Mouse (Mus musculus): ENCODE results near the gene Magi1. TPM values are rescaled to one million over a fixed set of nuclear protein-coding genes. Genes with fewer than 3 reads are reported as not detected.
A peak's percentile ranks its signal among the peaks of the same experiment; 100 is the strongest.

Magi1 gene
- polyA plus RNA-seq, 1 experiment from 2014 or later = 10.1 TPM

DNA sequence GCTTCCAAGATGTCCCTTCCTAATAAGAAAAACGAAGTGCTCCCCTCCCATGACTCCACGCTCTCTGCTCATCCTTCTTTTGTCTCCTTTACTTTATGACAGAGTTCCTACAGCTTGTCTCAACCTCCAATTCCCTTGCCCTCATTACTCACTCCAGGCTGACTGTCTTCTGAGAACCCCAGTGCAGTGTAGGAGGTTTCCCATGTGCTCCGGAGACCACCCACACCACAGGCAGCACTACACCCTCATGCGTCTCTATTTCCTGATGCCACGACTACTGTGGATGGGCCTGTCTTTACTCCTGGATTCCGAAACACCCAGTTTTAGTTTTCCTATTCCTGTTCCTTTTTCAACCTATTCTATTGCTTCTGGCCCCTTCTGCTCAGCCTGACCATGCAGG is 549.9 kb downstream of the Magi1 start:
- no peak for ATAC-seq
- H3K4me3 ChIP-seq (replicated peaks) = no peak overlapping the region
- no peaks in the 10 kb centered on the region for H3K27me3 ChIP-seq (replicated peaks)
- no peaks in the 10 kb centered on the region for H3K36me3 ChIP-seq
- H3K4me1 ChIP-seq (replicated peaks) = no peaks in the 10 kb centered on the region
- H3K9me3 ChIP-seq = no peaks in the 10 kb centered on the region
- WGBS = 71% methylated on average over 6 of the region's 6 CpGs
- H3K9ac ChIP-seq = no peak overlapping the region
- H3K27ac ChIP-seq = no peak overlapping the region
- no peak overlapping the region for H3K4me2 ChIP-seq (replicated peaks)

DNA sequence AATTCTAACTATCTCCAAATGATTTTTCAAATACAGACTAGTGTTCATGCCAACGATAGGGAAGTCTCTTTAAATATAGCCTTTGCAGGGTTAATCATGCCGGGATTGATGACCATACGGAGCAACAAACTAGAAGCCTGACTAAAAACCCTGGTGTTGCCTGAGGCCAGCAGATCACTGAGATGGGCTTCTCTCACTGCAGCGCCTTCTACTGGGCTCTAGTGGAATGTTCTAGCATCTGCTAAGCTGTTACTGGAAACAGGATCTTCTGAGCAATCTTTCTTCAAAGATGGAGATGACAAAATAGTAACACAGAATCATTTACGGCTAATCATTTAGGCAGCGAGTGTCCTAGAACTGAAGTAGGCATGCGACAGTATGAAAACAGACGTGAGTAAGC is 554.0 kb downstream of the Magi1 start:
- H3K4me2 ChIP-seq (replicated peaks) = no peak overlapping the region
- peaks cover 2% of the 10 kb centered on the region; the same call in 1 of the 2 replicates for H3K4me1 ChIP-seq (replicated peaks)
- no peak overlapping the region for H3K4me3 ChIP-seq (replicated peaks)
- H3K27ac ChIP-seq = no peak overlapping the region
- ATAC-seq = no peak
- H3K9me3 ChIP-seq = no peaks in the 10 kb centered on the region
- H3K36me3 ChIP-seq = no peaks in the 10 kb centered on the region
- H3K27me3 ChIP-seq (replicated peaks) = no peaks in the 10 kb centered on the region
- no peak overlapping the region for H3K9ac ChIP-seq
- WGBS = 72% methylated on average over 8 of the region's 8 CpGs

DNA sequence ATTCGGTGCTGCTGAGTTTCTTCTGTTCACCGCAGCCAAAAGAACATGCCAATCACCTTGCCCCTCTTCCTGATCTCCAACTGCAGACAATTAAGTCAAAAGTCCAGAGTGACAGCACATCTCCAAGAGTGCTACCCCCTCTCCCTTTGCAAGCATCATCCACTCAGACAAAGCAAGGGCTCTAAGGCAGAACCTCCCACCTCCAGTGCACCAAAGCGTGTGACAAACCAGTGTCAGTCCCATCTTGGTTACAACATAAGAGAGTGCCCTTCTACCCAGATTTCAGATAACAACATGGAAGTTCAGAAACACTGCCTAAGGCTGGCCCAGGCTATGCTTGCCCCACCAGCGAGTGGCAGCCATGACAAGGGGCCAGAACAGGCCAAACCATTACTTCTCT is 554.9 kb downstream of the Magi1 start:
- no peaks in the 10 kb centered on the region for H3K36me3 ChIP-seq
- 86% methylated on average over 4 of the region's 4 CpGs for WGBS
- no peak overlapping the region for H3K9ac ChIP-seq
- peaks cover 2% of the 10 kb centered on the region; the same call in 1 of the 2 replicates for H3K4me1 ChIP-seq (replicated peaks)
- no peaks in the 10 kb centered on the region for H3K9me3 ChIP-seq
- no peak overlapping the region for H3K4me3 ChIP-seq (replicated peaks)
- no peak for ATAC-seq
- H3K27ac ChIP-seq = no peak overlapping the region
- no peak overlapping the region for H3K4me2 ChIP-seq (replicated peaks)
- no peaks in the 10 kb centered on the region for H3K27me3 ChIP-seq (replicated peaks)

DNA sequence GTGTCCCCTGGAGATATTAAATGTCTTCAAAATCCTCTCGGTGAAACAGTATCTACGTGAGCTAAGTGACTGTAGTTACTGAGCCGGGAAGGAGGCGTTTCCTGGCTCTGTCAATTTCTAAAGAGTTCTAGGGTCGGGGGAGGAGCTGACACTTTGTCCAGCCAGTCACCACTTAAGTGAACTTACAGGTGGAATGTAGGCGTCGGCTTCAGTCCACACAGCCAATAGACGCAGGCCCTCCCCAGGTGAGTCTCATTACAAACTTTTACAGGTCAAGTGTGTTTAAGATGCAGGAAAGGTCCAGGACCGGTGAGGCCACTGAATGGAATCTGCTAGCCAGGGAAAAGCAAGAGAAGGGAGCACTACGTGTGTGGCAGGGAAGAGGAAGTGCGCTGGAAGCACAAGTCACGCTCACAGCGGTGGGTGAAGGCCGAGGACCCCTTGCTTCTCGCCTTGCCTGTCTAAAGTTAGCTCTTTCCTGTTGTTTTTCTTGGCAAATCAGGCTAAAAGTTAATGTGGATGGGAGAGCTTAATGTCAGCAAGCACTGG is 556.0 kb downstream of the Magi1 start:
- Histone ChIP-seq H3K27me3 (replicated peaks) (no peaks in the 10 kb centered on the region), H3K4me3 (replicated peaks) (no peak overlapping the region), H3K9ac (no peak overlapping the region), H3K27ac (no peak overlapping the region), H3K4me1 (replicated peaks) (peaks cover 2% of the 10 kb centered on the region; the same call in 1 of the 2 replicates), H3K4me2 (replicated peaks) (peak overlapping the region; percentile 17), H3K36me3 (no peaks in the 10 kb centered on the region), H3K9me3 (no peaks in the 10 kb centered on the region)
- WGBS = 43% methylated on average over 15 of the region's 15 CpGs
- ATAC-seq = peak; percentile 61; the same call in 1 of the 2 replicates

DNA sequence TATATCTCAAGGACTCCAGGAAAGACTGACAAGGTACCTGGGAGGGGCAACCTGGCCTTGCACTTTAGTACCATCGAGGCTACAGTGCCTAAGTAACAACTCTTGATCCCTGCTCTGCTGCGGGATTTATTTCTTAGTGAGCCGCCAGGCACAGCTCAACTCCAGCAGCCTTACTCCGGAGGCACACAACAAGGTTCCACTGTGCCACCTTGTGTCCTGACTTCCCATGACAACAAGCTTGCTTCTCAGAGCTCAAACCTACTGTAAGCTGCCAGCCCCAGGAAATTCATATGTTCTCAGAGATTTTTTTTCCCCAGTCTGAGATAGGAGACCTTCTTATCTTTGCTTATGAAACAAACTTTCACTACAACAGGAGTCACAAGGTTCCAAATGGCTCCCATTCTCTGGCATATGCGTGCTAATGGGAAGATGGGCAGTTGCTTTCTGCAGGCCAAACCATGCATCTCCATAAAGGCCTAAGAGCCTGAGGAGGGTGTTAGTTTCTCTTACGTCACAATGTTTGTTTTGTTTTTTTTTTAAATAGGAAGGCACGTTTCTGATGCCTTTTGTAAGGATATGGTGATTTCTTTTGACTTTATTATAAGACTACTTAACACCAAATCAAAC is 556.8 kb downstream of the Magi1 start:
- no peak overlapping the region for H3K4me2 ChIP-seq (replicated peaks)
- 55% methylated on average over 7 of the region's 7 CpGs for WGBS
- H3K27ac ChIP-seq = no peak overlapping the region
- no peak overlapping the region for H3K4me3 ChIP-seq (replicated peaks)
- peaks cover 2% of the 10 kb centered on the region; the same call in 1 of the 2 replicates for H3K4me1 ChIP-seq (replicated peaks)
- no peaks in the 10 kb centered on the region for H3K36me3 ChIP-seq
- H3K27me3 ChIP-seq (replicated peaks) = no peaks in the 10 kb centered on the region
- no peak for ATAC-seq
- no peak overlapping the region for H3K9ac ChIP-seq
- no peaks in the 10 kb centered on the region for H3K9me3 ChIP-seq

DNA sequence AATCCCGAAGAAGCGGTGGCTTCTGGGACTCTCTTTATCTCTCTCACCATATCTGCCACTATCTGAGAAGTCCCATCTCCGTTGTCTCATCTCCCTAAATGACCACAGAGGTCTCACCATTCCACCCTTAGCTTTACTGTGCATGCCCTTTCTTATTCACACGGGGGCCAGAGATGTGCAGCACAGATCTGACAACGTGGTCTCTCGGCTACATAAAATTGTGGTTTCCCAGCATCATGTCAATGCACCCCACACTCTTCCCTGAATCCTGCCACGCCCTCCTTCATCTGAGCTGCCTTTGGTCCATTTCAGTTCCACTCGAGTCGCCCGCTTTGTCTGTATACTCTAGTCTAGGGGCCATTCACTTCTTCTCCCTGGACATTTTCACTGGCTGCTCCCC is 557.6 kb downstream of the Magi1 start:
- Histone ChIP-seq H3K4me3 (replicated peaks) (no peak overlapping the region), H3K9me3 (no peaks in the 10 kb centered on the region), H3K36me3 (no peaks in the 10 kb centered on the region), H3K27ac (no peak overlapping the region), H3K4me2 (replicated peaks) (no peak overlapping the region), H3K4me1 (replicated peaks) (peaks cover 2% of the 10 kb centered on the region; the same call in 1 of the 2 replicates), H3K27me3 (replicated peaks) (no peaks in the 10 kb centered on the region), H3K9ac (no peak overlapping the region)
- 91% methylated on average over 10 of the region's 10 CpGs for WGBS
- ATAC-seq = no peak

DNA sequence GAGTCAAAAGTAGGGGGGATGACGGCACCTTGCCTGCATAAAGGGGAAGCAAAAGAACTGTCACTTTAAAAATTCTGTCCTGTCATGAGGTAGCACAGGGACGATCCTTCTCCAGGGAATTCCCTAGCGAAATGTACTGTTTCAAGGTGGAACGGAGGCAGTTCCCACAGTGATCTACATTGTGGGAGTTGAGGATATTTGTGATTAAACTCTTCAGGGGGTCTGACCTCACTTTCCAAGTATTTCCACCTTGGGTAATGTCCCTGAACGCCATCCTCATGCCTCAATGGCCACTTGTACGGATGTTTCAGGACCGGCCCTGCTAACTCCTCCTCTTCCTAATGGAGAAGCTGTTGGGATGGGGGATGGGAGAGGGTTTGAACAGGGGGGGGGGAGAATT is 559.0 kb downstream of the Magi1 start:
- Histone ChIP-seq H3K9ac (no peak overlapping the region), H3K4me2 (replicated peaks) (no peak overlapping the region), H3K9me3 (no peaks in the 10 kb centered on the region), H3K27me3 (replicated peaks) (no peaks in the 10 kb centered on the region), H3K36me3 (no peaks in the 10 kb centered on the region), H3K27ac (no peak overlapping the region), H3K4me3 (replicated peaks) (no peak overlapping the region), H3K4me1 (replicated peaks) (peaks cover 2% of the 10 kb centered on the region; the same call in 1 of the 2 replicates)
- ATAC-seq = no peak
- WGBS = 77% methylated on average over 7 of the region's 7 CpGs

DNA sequence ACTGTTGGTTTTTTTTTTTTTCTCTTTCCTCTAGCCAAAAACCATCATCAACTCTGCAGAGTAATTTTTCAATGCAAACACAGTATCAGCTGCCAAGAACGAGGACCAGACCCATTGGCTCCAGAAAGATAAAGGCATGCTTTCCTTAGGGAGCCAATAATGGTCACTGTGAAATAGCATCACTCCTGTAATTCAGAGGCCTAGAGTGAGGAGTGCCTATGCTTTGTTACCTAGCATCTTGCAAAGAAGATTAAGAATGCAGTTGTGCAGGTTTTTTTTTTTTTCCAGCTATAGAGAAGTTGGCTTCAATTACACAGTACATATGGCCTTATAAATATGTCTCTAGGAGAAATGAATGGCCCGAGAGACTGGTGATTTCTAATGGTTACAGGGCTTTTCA is 560.5 kb downstream of the Magi1 start:
- no peak overlapping the region for H3K9ac ChIP-seq
- no peaks in the 10 kb centered on the region for H3K27me3 ChIP-seq (replicated peaks)
- H3K4me3 ChIP-seq (replicated peaks) = no peak overlapping the region
- H3K4me2 ChIP-seq (replicated peaks) = no peak overlapping the region
- no peak overlapping the region for H3K27ac ChIP-seq
- no peaks in the 10 kb centered on the region for H3K9me3 ChIP-seq
- no peaks in the 10 kb centered on the region for H3K36me3 ChIP-seq
- WGBS = 70% methylated on average over 2 of the region's 2 CpGs
- ATAC-seq = no peak
- H3K4me1 ChIP-seq (replicated peaks) = peaks cover 2% of the 10 kb centered on the region; the same call in 1 of the 2 replicates

DNA sequence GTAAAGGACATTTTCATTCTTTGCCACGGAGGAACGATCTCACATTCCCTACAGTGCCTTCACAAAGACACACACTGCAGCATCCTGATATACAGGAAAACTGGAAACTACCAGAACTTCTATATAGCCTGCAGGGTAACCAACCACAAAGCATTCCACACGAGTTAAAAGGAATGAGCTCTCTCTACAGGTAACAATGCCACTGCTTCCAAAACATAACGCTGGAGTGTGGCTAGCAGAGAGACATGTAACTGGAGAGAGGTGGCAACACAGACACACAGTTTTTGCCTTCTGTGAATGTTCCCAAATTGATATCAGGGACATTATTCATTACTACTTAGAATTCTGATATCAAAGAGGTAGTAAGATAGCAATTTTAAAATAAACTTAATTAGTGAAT is 564.2 kb downstream of the Magi1 start:
- no peak overlapping the region for H3K9ac ChIP-seq
- H3K27ac ChIP-seq = no peak overlapping the region
- whole genome bisulfite sequencing = 60% methylated on average over 4 of the region's 4 CpGs
- H3K27me3 ChIP-seq (replicated peaks) = 0 out of 2 replicates have a peak, but pooled peaks cover 2% of the 10 kb centered on the region
- no peak overlapping the region for H3K4me2 ChIP-seq (replicated peaks)
- H3K4me3 ChIP-seq (replicated peaks) = no peak overlapping the region
- no peaks in the 10 kb centered on the region for H3K9me3 ChIP-seq
- 0 out of 2 replicates have a peak, but pooled peaks cover 3% of the 10 kb centered on the region for H3K4me1 ChIP-seq (replicated peaks)
- ATAC-seq = no peak
- no peaks in the 10 kb centered on the region for H3K36me3 ChIP-seq

DNA sequence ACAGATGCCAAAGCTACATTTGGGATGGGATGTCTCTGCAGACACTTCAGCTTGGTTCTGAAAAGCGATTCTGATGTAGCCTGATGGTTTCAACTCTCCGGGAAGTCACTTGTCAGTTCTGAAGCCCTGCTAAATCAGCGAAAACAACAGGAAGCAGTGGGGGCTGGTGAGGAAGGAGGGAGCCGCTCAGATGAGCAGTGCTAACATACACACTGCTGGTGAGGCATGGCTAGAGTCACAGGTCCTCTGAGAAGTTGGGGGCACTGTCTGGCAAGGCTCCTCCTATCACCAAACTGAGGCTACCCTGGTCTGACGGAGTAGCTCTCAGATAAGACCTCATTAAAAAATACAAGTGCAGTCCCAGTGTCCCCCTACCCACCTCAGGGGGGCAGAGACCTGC is 565.3 kb downstream of the Magi1 start:
- no peak overlapping the region for H3K4me3 ChIP-seq (replicated peaks)
- 0 out of 2 replicates have a peak, but pooled peaks have one; percentile 17 for ATAC-seq
- H3K27ac ChIP-seq = no peak overlapping the region
- H3K9me3 ChIP-seq = no peaks in the 10 kb centered on the region
- H3K27me3 ChIP-seq (replicated peaks) = 0 out of 2 replicates have a peak, but pooled peaks cover 2% of the 10 kb centered on the region
- WGBS = 32% methylated on average over 5 of the region's 5 CpGs
- H3K9ac ChIP-seq = no peak overlapping the region
- H3K4me1 ChIP-seq (replicated peaks) = 0 out of 2 replicates have a peak, but pooled peaks cover 3% of the 10 kb centered on the region
- H3K4me2 ChIP-seq (replicated peaks) = no peak overlapping the region
- H3K36me3 ChIP-seq = no peaks in the 10 kb centered on the region

DNA sequence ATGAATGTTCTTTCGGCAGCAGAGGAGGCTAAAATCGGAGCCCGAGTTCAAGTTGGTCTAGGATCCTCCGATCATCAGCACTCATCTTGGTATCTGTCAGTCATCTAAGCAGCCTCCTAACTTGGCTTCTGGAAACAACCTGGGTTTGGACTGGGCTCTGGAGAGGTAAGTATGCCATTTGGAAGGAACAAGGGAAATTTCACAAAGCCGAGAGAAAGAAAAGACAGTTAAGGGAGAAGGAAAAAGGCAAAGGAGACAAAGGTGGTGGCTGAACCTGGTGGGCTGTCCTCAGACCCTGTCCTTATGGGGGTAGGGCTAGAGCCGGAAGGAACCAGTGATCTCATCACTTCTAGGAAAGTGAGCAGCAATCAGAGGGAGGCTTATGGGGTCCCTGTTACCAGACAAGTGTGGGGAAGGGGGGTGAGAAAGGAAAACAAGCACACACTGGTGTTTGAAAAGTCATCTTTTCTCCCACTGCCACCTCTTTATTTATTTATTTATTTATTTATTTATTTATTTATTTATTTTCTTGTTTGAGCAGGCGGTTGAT is 565.8 kb downstream of the Magi1 start:
- Histone ChIP-seq H3K36me3 (no peaks in the 10 kb centered on the region), H3K27me3 (replicated peaks) (0 out of 2 replicates have a peak, but pooled peaks cover 2% of the 10 kb centered on the region), H3K4me3 (replicated peaks) (no peak overlapping the region), H3K9ac (no peak overlapping the region), H3K4me1 (replicated peaks) (0 out of 2 replicates have a peak, but pooled peaks cover 3% of the 10 kb centered on the region), H3K4me2 (replicated peaks) (no peak overlapping the region), H3K27ac (no peak overlapping the region), H3K9me3 (no peaks in the 10 kb centered on the region)
- no peak for ATAC-seq
- WGBS = 43% methylated on average over 7 of the region's 7 CpGs

DNA sequence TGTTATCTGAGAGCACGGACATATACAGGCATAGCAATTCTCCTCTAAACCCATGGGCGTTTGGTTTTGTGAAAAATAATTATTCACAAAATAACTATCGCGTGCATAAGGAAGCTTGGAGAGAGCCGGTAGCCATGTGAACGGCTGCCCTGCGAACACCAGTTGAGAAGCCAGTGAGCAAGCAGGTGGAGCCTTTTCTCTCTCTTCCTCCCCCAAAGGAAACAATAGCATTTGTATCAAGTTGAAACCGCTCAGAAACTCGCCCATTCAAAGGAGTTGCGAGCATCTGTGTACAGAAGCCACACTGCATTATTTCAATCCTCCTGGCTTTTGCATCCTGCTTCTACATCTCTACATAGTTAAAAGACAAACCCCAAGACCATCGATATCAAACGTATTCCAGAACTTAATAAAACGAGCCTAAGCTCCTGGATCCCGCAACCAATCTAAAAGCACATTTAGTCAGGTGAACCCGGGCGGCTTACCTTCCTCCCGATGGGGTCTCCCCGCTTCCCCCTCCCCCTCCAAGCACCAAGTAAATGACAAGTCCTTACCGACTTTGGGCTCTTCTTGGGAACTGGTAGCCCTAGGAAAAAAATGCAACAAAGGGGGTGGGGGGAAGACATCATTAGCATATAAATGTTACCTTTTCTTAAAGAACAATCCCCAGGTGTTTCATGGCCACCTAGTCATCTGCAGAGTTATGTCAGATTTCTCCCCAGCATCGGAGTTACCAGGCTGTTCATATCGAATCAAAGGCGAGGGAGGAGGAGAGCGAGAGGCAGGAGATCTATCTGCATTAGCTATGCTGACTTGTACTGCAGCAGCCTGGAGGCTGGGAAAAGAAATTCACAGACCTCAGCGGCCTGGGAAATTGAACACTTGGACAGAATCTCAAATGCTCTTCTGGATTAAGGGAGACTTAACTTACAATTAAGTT is 566.8 kb downstream of the Magi1 start:
- peak overlapping the region; percentile 9; the same call in 1 of the 2 replicates for H3K4me3 ChIP-seq (replicated peaks)
- ATAC-seq = no peak
- H3K4me1 ChIP-seq (replicated peaks) = 0 out of 2 replicates have a peak, but pooled peaks cover 3% of the 10 kb centered on the region
- H3K27me3 ChIP-seq (replicated peaks) = 0 out of 2 replicates have a peak, but pooled peaks cover 2% of the 10 kb centered on the region
- no peak overlapping the region for H3K9ac ChIP-seq
- no peaks in the 10 kb centered on the region for H3K36me3 ChIP-seq
- 21% methylated on average over 24 of the region's 24 CpGs for WGBS
- peak overlapping the region; percentile 39 for H3K4me2 ChIP-seq (replicated peaks)
- no peak overlapping the region for H3K27ac ChIP-seq
- H3K9me3 ChIP-seq = no peaks in the 10 kb centered on the region

Measured in intestine, embryonic 15.5 days (tissue).